Mouse (Mus musculus) liver, embryonic 15.5 days (tissue): Measurements from ENCODE around the gene Pcbp3. TPM values are rescaled to one million over a fixed set of nuclear protein-coding genes. Genes with fewer than 3 reads are reported as not detected.

ENCODE experiments used
- ATAC-seq: fragments of 200-750 bp; cut with Nextera tagmentation; 2 replicates; pipeline ENCODE4 v1.8.0; 2017; ENCODE audit warnings: moderate number of reproducible peaks, mild to moderate bottlenecking, moderate library complexity; ENCODE audit not compliant: insufficient read depth
- H3K27ac ChIP-seq: fragments of 300-500 bp; sonication (generic); replicated peaks from 2 replicates; pipeline ENCODE4 v1.5.1; 2015; ENCODE audit warnings: mild to moderate bottlenecking, inconsistent platforms
- H3K27me3 ChIP-seq: fragments of 300-500 bp; sonication (generic); 2 replicates; pipeline ENCODE4 v1.6.1; 2015; ENCODE audit warnings: mild to moderate bottlenecking, inconsistent platforms
- H3K36me3 ChIP-seq: fragments of 300-500 bp; sonication (generic); replicated peaks from 2 replicates; pipeline ENCODE4 v1.6.1; 2015; ENCODE audit warnings: moderate library complexity, mild to moderate bottlenecking, inconsistent platforms
- H3K4me1 ChIP-seq: fragments of 300-500 bp; sonication (generic); replicated peaks from 2 replicates; pipeline ENCODE4 v1.6.1; 2015; ENCODE audit warnings: inconsistent platforms
- H3K4me2 ChIP-seq: fragments of 300-500 bp; sonication (generic); 2 replicates; pipeline ENCODE4 v1.6.1; 2015; ENCODE audit warnings: moderate library complexity, mild to moderate bottlenecking, inconsistent platforms
- H3K4me3 ChIP-seq: fragments of 300-500 bp; sonication (generic); replicated peaks from 2 replicates; pipeline ENCODE4 v1.5.1; 2015; ENCODE audit warnings: mild to moderate bottlenecking, inconsistent platforms
- H3K9ac ChIP-seq: fragments of 300-500 bp; sonication (generic); 2 replicates; pipeline ENCODE4 v1.6.1; 2015; ENCODE audit warnings: moderate library complexity, mild to moderate bottlenecking, inconsistent platforms
- H3K9me3 ChIP-seq: fragments of 300-500 bp; sonication (generic); replicated peaks from 2 replicates; pipeline ENCODE4 v1.6.1; 2016; ENCODE audit warnings: inconsistent platforms
- WGBS: fragments of 180-500 bp; shearing (Covaris S2); methylation state at CpG from one replicate; pipeline ENCODE4 v1.1.7; 2015; ENCODE audit warnings: mixed read lengths; ENCODE audit not compliant: insufficient replicate concordance; 5-methylcytosine and 5-hydroxymethylcytosine counted together
- polyA plus RNA-seq: library from polyadenylated mRNA; unstranded; fragments of >200 nt; fragmentation: Nextera tagmentation; extraction: Ambion mirVana; gene quantifications from 2 replicates; pipeline ENCODE4 v1.2.1, GENCODE M21; 2015

Gene Pcbp3
- polyA plus RNA-seq, 1 experiment from 2014 or later = 3.6 TPM

DNA sequence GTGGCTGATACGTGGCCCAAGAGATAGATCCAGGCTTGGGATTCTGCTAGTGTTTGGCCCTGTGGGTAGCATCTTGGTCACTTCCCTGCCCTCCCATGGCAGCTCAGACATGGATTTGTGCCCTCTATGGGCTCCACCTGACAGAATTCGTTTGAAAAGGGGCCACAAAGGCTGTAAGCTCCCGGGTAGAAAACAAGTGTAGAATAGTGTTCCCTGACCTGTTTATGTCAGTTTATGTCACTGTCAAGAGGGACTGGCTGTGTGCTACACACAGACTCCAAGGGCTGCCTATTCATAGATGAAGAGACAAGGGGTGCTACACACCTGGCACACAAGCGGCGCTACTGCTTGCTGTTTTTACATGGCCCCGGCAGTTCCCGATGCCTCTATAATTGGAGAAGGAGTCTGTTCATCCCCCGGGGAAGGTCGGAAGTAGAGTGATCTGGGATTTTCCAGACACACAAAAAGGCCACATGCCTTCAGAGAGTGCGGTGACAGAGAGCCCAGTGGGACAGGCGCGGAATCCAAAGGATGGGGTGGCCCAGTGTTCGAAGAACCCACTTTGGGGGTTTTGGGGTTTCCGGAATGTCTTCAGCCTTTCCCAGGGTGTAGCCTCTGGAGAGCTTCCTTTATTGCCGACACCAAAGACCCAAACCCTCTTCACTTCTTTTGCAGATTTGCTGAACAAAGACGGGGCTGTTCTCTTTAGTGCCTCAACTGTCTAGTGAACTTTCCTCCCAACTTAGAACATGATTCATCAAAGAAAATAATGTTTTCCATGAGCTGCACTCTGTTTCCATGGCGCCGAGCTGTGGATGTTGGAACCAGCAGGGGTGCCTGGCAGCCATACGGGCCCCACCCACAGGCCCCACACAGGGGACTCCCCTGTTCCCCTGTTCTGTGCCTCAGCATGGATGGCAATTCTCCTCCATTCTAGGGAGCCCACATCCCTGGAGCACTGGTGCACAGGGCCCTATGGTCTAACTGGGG, 231.8 kb downstream of the Pcbp3 start:
- H3K9ac ChIP-seq = no peak overlapping the region
- ATAC-seq = no peak
- H3K9me3 ChIP-seq = no peaks in the 10 kb centered on the region
- no peak overlapping the region for H3K4me3 ChIP-seq
- peaks cover 2% of the 10 kb centered on the region; the same call in 1 of the 2 replicates for H3K4me1 ChIP-seq
- H3K27ac ChIP-seq = no peak overlapping the region
- WGBS = 63% methylated on average over 19 of the region's 19 CpGs
- 0 out of 2 replicates have a peak, but pooled peaks cover 3% of the 10 kb centered on the region for H3K27me3 ChIP-seq
- no peaks in the 10 kb centered on the region for H3K36me3 ChIP-seq
- no peak overlapping the region for H3K4me2 ChIP-seq

DNA sequence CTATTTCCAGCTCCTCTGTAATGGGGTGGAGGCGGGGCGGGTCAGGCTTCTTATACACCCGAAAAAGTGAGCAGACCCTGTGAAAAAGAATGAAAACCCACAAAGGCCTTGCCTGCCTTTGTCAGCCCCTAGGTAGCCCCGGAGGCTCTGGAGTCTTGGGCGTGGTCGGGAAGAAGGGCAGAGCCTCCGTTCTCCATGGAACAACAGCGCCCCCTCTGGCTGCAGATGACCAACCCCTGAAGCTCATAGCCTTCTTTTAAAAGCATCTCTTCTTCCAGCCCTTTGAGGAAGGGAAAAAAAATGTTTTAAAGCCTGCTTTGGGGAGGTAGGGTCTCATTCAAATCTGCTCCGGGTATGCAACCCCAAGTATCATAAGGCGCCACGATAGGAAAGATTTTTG, 233.3 kb downstream of the Pcbp3 start:
- Histone ChIP-seq H3K4me1 (no peaks in the 10 kb centered on the region), H3K4me3 (no peak overlapping the region), H3K4me2 (no peak overlapping the region), H3K9me3 (no peaks in the 10 kb centered on the region), H3K27me3 (0 out of 2 replicates have a peak, but pooled peaks cover 3% of the 10 kb centered on the region), H3K27ac (no peak overlapping the region), H3K36me3 (no peaks in the 10 kb centered on the region), H3K9ac (no peak overlapping the region)
- no peak for ATAC-seq
- WGBS = 16% methylated on average over 11 of the region's 11 CpGs

DNA sequence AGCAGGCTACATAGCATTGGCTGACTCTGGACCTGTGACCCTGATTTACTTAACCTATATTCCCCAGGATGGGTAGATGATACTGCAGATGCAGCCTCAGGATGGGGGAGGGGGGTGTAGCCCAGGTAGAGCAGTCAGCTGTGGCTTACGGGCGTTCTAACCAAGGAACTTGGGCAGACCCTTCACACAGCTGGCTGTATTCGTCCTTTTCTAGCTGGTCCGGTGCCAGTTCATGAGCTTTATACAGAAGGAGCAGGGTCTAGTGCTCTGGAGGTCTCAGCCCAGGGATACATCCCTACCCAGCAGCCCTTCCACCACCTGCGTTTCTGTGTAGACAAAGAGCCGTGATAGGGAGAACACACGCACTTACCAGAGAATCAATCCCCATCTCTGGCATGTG, 234.4 kb downstream of the Pcbp3 start:
- H3K27ac ChIP-seq = no peak overlapping the region
- no peaks in the 10 kb centered on the region for H3K9me3 ChIP-seq
- 73% methylated on average over 7 of the region's 7 CpGs for WGBS
- no peak for ATAC-seq
- no peak overlapping the region for H3K4me2 ChIP-seq
- no peak overlapping the region for H3K4me3 ChIP-seq
- no peak overlapping the region for H3K9ac ChIP-seq
- no peaks in the 10 kb centered on the region for H3K4me1 ChIP-seq
- H3K36me3 ChIP-seq = no peaks in the 10 kb centered on the region
- H3K27me3 ChIP-seq = 0 out of 2 replicates have a peak, but pooled peaks cover 3% of the 10 kb centered on the region

DNA sequence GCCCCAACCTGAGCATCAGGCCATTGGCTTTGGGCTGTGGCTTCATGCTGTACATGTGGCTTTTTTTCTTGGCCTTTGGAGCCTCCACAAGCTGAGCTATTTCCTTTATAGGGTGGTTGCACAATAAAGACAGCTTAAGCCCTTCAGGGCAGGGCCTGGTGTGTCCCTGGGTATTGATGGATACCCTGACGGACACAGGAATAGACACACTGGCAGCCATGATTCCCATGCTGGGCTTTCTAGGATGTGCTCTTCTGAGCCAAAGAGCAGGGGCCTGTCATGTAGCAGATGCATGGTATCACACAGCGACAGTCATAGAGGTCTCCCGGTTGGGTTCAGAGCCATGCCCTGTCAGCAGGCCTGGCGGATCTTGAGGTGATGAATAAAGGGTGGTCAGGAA, 234.8 kb downstream of the Pcbp3 start:
- ATAC-seq = no peak
- Histone ChIP-seq H3K27me3 (0 out of 2 replicates have a peak, but pooled peaks cover 3% of the 10 kb centered on the region), H3K9ac (no peak overlapping the region), H3K4me3 (no peak overlapping the region), H3K4me1 (no peaks in the 10 kb centered on the region), H3K4me2 (no peak overlapping the region), H3K9me3 (no peaks in the 10 kb centered on the region), H3K27ac (no peak overlapping the region), H3K36me3 (no peaks in the 10 kb centered on the region)
- 82% methylated on average over 4 of the region's 4 CpGs for WGBS

DNA sequence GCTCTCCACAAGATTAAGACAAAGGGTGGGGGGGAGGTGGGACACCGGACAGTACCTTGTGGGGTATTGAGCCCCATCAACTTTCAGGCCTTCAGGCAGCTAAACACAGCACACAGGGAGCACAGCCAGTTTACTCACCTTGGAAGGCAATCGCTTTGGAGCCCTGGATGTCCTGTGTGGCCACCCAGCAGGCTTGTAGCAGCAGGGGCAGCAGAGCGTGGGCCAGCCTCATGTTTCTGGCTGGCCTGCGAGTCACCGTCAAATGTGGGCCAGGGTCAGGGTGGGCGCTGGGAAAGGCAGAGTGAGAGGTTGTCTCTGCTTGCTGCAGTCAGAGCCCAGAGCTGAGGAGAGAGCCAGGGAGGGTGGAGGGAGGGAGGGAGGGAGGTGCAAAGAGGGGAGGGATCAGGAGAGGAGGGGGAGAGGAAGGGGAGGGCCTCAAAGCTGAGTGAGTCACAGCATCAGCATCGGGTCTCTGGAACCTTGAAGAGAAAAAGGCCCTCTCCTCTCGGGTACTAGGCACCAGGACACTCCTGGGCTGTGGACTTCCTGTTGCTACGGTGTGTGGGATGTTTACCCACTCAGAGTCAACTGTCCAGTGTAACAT, 235.9 kb downstream of the Pcbp3 start, which contains the start of gene Col6a1:
Gene Col6a1, minus strand, starts transcription at position 487 of the 604 bp plus-strand sequence.
- Histone ChIP-seq H3K9ac (no peak within 1 kb of the TSS), H3K4me2 (peak within 1 kb of the TSS; percentile 2; the same call in 1 of the 2 replicates), H3K4me3 (0 out of 2 replicates have a peak within 1 kb of the TSS, but pooled peaks have one; percentile 5), H3K4me1 (no peaks in the 10 kb centered on the region), H3K27ac (no peak within 1 kb of the TSS), H3K9me3 (no peaks in the 10 kb centered on the region), H3K27me3 (0 out of 2 replicates have a peak, but pooled peaks cover 3% of the 10 kb centered on the region), H3K36me3 (no peaks in the 10 kb centered on the region)
- ATAC-seq = no peak
- 31% methylated on average over 9 of the region's 9 CpGs for WGBS

DNA sequence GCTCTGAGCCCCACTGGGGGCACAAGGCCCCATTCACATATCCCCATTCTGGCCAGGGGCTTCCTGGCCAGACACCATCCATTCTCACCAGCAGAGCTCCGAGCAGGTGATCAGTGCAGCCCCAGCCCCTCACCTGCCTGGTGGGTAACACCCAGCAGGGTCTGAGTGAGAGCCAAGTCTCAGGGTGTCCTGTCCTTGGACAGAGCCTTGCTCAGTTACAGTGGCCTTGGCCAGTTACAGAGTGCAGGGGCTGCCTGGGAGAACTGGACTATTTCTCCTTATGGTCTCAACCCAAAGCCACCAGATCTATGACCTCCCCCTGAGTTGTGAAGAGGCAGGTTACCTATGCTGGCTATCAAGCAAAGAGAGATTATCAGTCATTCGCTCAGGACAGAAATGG, 236.6 kb downstream of the Pcbp3 start:
- Histone ChIP-seq H3K4me3 (no peak overlapping the region), H3K4me2 (peak overlapping the region; percentile 2; the same call in 1 of the 2 replicates), H3K36me3 (no peaks in the 10 kb centered on the region), H3K27ac (no peak overlapping the region), H3K9me3 (no peaks in the 10 kb centered on the region), H3K27me3 (0 out of 2 replicates have a peak, but pooled peaks cover 3% of the 10 kb centered on the region), H3K4me1 (no peaks in the 10 kb centered on the region), H3K9ac (no peak overlapping the region)
- 51% methylated on average over 2 of the region's 2 CpGs for WGBS
- no peak for ATAC-seq

DNA sequence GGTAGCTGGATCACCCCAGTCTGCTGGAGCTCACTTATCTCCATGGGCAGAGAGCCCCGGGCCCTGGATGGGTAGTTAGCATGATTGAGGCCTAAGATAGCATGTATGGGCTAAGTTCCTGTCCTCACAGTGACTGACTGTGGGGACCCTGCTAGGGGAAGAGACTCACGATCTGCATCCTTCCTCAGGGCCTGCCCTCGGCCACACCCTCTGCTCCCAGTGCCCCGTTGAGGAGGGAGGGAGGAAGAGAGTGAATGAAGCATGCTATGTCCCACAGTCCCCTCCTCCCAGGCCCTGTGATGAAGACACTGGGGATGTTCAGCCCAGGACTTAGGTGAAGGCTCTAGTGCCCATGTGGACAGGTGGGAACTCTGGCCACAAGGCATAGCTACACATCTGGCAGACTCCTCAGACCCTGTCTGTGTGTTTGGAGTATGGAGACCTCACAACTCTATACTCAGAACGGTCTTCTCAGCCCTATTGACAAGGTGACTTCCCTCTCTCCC, 237.4 kb downstream of the Pcbp3 start:
- H3K9me3 ChIP-seq = no peaks in the 10 kb centered on the region
- H3K27me3 ChIP-seq = 0 out of 2 replicates have a peak, but pooled peaks cover 3% of the 10 kb centered on the region
- no peak overlapping the region for H3K4me3 ChIP-seq
- WGBS = 22% methylated on average over 5 of the region's 5 CpGs
- H3K36me3 ChIP-seq = no peaks in the 10 kb centered on the region
- H3K9ac ChIP-seq = no peak overlapping the region
- no peak overlapping the region for H3K27ac ChIP-seq
- H3K4me2 ChIP-seq = no peak overlapping the region
- H3K4me1 ChIP-seq = no peaks in the 10 kb centered on the region
- ATAC-seq = no peak

DNA sequence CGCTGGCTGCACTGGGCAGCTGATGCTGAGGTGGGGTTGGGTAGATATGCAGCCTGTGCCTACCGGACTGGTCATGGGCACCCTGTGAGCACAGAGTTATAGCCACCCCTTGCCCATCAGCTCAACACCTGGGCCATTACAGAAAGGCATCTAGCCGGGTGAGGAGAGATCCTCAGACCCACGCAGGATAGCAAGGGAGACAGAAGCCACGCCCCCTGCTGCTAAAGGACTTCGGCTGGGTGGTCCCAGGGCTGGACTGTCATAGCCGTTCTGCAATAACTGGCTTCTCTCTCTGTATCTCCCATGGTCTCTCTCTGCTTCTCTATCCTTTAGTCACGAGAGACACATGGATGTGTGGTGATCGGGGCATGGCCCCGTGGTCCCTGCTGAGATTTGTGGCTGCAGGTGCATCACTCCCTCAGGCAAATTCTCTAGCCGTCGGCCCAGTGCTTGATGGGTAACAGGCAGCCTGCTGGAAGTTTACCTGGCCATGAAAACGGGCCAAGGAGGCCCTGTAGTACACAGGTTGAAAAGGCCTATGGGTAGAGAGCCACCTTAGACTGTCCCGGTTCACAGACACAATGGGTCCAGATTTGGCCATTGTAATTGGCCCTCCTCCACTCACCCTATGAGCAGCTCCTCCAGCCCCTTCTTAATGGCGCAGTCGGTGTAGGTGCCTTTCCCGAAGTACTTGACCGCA, 238.8 kb downstream of the Pcbp3 start:
- 72% methylated on average over 18 of the region's 18 CpGs for WGBS
- no peak overlapping the region for H3K9ac ChIP-seq
- ATAC-seq = no peak
- no peaks in the 10 kb centered on the region for H3K4me1 ChIP-seq
- no peak overlapping the region for H3K4me3 ChIP-seq
- no peaks in the 10 kb centered on the region for H3K36me3 ChIP-seq
- no peak overlapping the region for H3K4me2 ChIP-seq
- 0 out of 2 replicates have a peak, but pooled peaks cover 3% of the 10 kb centered on the region for H3K27me3 ChIP-seq
- H3K27ac ChIP-seq = no peak overlapping the region
- H3K9me3 ChIP-seq = no peaks in the 10 kb centered on the region

DNA sequence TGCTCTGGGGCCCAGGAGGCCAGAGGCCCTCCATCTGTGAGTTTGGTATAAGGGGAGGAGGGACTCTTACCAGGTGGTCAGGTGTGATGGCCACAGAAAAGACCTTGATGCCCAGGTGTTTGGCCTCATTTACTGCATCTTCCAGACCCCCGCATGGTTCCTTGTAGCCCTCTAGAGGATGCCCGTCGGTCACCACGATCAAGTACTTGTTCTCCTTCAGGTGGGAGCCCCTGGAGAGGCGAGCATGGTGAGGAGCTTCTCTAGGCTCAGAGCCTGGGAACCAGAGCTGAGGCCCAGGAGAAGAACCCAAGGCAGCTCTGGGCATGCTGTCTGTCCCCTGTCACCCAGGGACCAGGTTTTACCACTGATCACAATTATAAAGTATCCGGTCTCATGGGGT, 239.9 kb downstream of the Pcbp3 start:
- Histone ChIP-seq H3K36me3 (no peaks in the 10 kb centered on the region), H3K4me2 (no peak overlapping the region), H3K4me1 (no peaks in the 10 kb centered on the region), H3K9me3 (no peaks in the 10 kb centered on the region), H3K27me3 (no peaks in the 10 kb centered on the region), H3K27ac (no peak overlapping the region), H3K4me3 (no peak overlapping the region), H3K9ac (no peak overlapping the region)
- WGBS = 75% methylated on average over 6 of the region's 6 CpGs
- ATAC-seq = no peak

DNA sequence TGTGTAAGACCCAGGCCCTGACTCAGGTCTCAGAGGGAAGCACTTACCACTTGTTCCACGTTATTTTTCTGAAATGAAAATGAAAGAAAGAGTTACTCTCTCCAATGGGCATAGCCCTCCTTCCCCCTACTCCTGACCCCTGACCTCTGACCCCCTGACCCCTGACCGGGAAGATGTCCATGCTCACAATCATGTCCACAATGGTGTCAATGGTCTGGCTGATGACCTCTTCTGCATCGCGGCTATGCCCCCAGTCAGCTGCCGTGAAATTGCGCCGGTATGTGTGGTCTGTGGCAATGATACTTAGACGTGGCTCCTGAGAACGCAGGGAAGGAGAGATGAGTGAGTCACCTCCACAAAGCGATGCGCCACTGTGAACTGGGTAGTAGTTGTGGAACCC, 240.5 kb downstream of the Pcbp3 start:
- WGBS = 73% methylated on average over 11 of the region's 11 CpGs
- H3K4me1 ChIP-seq = no peaks in the 10 kb centered on the region
- ATAC-seq = no peak

More for the DNA sequence above, 240.5 kb downstream of the Pcbp3 start:
- Histone ChIP-seq H3K27ac (no peak overlapping the region), H3K4me3 (no peak overlapping the region), H3K27me3 (no peaks in the 10 kb centered on the region), H3K36me3 (no peaks in the 10 kb centered on the region), H3K9ac (no peak overlapping the region), H3K9me3 (no peaks in the 10 kb centered on the region), H3K4me2 (no peak overlapping the region)
